Mouse (Mus musculus) CD4-positive helper T cell, adult 2 months (primary cell): ENCODE measurements around the gene Tnc.
"Not testable (repeated sequence)": the region's sequence is repeated elsewhere in the genome, so short reads cannot be mapped to it uniquely, and the experiment has no call there.

Source experiments
- DNase-seq: peaks from one replicate; pipeline ENCODE4 v3.0.0-alpha.2; 2012; ENCODE audit warnings: low read depth, missing footprints, low spot score

Gene Tnc

DNA sequence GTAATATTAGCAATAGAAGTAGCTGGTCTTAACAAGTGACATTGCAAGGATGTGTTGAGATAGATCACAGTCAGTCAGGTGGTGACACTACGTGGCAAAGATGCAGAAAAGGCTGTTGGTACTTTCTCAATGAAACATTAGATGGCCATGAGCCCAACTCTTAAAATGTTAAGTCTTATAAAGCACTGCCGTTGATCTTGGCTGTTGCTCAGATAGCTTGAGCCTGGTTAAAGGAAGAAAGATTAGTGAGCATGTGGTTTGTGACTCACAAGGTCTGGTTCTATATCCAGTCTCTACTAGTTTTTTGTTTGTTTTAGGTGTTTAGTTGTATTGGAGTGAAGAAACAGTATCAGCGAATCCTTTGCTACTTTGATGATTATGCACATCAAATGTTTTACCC lies 76.9 kb downstream of the Tnc start:
- no peak for DNase-seq

DNA sequence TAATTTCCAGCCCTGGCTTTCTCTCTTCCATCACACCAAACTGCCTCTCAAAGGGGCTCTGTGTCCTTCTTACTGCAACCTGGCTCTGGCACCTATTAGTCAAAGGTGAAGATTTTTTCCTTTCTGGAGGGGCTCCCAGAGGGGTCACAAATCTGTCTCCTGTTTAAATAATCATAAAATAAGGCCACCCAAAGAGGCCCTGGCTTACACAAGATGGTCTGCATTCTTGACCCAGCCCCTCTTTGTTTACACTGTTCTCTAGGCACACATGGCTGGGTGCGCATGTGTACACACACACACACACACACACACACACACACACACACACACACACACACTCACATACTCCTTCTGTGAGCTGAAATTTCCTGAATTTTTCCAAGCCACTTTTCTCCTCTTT lies 83.4 kb downstream of the Tnc start:
- DNase-seq: no peak

DNA sequence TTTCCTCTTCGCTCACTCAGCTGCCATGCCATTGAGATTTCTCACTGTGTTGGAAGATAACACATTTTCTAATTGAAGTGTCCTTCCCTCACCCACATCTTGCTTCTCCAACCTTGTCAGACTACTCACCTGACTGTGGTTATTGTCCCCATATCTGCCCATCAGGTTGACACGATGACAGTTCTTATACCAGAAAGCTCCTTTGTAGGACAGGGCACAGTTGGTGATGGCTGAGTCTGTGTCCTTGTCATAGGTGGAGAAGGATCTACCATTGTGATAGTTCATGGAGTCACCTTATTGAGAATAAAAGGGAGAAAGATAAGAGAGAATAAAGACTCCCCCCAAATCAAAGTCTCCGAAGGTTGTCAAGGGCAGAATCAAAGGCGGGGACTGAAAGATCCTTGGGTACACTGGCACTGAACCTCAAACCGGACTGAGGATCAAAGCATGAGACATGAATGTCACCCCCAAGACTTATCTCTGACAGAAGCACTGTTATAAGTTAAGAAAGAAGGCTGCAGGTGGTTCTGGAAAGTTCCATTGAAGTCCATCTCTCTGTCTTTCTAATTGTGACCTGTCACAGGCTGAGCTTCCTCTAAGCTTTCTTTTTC lies 84.9 kb downstream of the Tnc start:
- DNase-seq: no peak

DNA sequence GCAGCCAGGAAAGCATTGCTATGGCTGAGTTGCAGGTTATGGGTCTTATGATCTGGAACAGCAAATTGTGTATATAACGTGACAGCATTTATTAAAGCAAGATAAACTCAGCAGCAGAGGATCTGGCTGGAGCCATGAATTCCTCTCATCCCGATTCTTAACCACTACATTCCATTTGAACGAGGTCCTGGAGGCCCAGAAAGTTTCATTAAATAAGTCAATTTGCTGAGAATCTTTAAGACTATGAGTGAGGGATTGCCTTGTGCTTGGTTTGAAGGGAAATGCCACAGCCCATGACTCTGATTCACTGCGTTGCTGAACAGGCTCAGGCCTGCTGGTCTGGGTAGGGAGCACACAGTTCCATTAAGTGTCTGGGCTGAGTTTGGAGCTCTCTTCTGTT lies 88.2 kb downstream of the Tnc start:
- DNase-seq: no peak

DNA sequence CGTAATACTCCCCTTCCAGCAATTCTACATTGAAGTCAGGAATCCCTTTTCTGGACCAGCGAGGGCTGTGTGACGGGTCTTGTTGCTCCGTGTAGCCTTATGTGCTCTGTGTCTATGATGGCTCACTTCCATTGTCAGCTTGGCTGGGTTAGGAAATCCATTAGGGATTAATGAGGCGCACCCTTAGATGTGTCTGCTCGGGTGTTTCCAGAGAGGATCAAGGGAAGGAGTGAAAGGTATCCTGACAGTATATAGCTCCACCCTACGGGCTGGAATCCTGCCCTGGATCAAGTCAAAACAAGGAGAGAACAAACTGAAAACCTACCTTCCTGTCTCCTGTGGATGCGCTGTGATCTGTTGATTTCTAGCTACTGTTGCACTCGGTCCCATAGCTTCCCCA lies 96.8 kb downstream of the Tnc start:
- DNase-seq: no peak

DNA sequence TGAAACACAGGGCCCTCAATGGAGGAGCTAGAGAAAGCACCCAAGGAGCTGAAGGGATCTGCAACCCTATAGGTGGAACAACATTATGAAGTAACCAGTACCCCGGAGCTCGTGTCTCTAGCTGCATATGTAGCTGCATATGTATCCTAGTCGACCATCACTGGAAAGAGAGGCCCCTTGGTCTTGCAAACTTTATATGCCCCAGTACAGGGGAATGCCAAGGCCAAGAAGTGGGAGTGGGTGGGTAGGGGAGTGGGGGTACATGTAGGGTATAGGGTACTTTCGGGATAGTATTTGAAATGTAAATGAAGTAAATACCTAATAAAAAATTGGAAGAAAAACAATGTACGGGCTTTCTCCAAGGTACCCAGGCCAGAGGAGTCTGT lies 98.1 kb downstream of the Tnc start:
- DNase-seq: not testable (repeated sequence)

DNA sequence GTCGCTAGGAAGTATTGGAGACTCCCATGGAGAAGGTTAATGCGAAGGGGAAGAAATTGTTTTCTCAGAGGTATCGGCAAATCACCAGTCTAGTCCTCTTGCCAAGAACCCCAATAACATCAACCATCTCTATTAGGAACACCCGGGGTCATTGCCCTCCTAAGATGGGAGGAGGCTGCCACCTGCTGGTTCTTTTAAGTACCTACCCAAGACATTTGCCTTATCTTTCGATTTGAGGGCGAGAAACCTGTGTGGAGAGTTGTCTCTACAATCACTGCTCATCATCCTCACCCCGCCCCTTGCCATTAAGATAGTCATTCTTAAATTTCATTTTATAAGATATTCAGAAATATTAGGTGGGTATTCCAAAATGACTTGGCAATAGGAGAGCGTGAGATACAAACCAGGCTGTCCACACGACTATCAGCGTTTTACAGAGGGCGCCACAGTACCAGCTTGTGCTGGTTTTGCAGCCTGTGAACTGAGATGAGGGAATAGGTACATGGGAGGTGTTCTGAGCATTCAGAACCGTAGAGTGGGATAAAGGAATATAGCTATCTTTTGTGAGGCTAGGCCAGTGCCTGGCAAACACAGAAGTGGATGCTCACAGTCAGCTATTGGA lies 98.6 kb downstream of the Tnc start:
- peak; percentile 79 for DNase-seq

DNA sequence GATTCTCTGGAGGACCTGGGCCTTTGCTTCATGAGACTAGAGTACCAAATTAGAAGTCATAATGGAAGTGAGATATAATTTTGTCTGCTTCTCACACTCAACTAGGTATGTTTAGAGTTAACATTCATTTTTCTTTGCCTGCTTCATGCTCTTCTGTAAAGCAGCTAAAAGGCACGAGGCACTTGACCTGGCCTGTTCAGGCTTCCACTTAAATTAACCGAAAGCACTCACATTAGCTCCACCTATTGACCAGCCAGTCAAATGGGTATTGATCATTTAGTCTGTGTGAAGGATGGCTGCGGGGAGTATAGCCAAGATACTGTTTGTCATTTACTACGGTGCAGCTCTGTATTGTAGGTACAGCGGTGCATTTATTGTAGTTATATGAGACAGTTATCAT lies 103.0 kb downstream of the Tnc start:
- DNase-seq: no peak

DNA sequence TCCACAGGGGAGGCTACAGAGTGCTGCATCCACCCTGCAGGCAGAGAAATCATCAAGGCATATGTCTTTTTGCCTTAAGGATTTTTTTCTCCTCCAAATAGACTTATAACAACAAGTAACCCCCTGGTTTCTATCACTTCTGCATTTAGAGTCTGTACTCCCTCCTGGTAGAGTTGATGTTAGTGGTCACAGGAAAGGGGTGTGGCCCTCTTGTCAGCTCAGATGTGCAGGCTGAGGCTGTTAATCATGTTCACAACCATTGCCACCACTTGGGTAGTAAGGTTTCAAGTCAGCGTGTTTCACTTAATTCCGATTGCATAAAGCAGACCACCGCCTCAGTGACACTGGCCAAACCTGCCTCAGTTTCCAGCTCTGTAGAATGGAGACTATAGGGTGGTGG lies 103.9 kb downstream of the Tnc start:
- peak; percentile 14 for DNase-seq

DNA sequence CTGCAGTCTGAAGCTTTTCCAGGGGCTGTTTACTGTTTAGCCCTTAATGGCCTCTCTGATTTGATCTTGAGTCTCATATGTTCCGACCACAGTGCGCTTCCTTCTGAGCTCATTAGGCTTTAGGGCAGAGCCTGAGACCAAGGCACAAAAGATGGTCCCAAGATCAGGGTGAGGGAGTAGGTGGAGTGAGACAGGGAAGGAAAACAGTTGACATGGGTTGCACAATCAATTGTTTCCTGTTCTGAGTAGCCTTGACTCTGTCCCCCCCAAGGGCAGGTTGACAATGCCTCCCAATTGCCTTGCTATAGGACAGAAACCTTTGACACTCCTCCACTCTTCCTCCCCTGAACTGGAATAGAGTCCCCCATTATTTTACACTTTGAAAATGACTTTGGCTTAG lies 105.4 kb downstream of the Tnc start:
- peak; percentile 63 for DNase-seq

DNA sequence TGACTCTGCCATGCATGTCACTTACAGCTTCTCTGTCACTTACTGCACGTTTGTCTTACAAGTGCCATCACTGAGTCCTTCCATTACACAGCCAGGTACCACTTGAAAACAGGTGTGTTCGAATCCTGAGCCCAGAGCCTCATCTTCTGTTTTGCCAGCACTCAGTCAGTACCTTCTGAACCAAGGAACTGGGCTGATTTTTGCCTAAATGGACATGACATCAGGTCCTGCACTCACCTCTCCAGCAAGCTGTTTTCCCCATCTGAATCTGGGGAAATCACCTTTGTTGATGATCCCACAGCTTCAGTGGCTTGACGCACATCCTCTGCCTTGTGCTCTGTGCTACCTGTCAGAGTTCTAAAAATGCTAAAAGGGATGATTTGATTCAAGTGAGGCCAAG lies 107.4 kb downstream of the Tnc start:
- peak; percentile 74 for DNase-seq

DNA sequence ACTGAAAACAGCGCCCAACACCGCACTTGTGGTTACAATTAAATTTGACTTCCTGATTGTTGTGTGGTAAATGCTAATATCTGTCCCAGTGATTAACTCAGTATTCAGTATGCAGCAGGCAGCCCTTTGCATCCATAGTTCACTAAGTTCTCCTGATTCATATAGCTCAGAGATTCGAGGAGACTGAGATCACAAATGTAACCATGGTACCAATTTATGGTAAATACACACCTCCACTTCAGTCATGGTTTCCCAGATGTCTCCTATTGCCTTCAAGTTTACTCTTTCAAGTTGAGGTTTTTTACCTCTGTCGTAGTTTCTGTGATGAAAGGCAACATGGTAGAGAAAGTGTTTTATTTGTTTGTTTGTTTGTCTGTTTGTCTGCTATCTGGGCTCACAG lies 110.9 kb downstream of the Tnc start:
- peak; percentile 60 for DNase-seq

DNA sequence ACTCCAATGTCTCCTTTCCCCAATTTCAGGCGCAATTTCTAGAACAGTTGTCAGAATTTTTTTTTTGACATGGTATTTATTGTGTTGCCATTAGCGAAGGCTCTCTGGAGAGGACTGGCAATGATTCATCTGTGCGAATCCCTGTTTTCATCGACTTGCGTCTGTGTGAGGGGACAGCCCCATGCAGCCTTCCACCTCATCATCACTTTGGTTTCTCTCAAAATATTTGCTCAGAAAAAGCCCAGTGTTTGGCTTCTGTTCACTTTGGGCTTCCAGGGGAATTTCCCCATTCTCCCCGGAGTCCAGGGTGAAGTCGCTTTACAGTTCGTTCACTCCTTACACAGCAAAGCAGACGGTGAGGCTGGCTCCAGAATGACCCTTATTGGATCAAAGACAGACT lies 111.5 kb downstream of the Tnc start:
- peak; percentile 70 for DNase-seq

DNA sequence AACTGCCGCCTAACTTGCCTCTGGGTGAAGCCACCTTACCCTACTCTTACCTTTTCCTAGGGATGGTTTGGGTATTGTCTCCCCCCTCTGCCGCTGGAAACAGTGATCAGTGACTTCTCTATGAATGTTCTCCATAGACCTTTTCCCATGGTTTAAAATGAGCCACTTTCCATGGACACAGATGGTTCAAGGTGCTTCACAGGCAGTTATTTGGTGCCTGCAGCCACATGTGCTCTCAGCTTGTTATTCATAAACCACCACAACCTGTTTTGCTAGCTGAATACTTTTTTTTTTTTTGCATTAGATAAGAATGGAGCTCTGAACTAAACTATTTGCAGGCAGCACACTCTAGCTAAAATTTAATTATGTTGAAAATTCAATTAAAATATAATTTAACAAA lies 116.0 kb downstream of the Tnc start:
- DNase-seq: no peak

DNA sequence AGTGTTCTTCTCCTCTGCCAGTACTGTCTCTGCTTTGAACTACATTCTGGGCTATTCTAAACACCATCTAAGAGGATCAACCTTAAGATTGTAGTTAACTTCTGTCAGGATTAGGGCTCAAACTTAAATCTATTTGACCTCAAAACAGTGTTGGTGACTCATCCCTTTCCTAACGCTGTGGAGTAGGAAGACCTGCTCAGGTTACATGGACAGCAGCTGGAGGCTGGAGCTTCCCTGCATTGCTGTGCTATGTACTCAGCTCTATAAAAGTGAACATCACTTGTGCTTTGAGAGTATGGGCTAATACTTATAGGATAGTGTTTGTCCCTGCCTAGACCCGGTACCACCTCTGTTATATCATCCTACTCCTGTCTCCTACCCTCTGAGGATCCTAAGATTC lies 117.3 kb downstream of the Tnc start:
- DNase-seq: no peak

DNA sequence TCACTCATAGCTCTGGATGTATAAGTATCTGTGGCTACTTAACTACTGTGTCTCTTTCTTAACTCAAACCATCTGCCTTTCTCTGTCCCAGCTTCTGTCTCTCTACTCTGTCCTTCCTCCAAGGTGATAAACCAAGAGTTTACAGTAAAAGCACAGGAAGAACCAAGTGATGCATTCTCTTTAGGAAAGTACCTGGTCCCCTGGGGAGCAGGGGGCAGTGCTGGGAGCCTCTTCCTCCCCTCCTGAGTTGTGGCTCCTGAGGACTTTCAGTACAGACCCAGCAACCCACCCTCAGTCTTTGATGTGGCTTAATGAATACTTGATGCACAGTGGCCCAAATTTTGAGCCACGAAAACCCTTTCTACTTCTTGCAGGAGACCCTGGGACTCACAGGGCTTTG lies 118.6 kb downstream of the Tnc start:
- DNase-seq: no peak

DNA sequence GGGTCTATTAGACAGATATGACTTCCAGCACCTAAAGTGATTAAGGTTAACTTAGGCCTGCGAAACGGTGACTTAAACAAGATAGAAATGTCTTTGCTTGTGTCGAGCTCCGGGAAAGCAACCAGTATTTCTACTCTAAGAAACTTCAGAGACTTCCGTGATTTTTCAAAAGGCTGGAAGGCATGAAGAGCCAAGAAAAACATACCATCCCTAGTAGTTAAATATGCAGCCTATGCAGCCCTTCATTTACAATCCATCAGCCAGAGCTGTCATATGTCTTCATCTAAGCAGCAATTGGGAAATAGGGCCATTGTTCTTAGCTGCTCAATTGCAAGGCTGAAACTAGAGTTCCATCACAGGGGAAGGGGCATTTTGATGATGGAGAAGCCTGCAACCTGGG lies 129.6 kb downstream of the Tnc start:
- DNase-seq: no peak

DNA sequence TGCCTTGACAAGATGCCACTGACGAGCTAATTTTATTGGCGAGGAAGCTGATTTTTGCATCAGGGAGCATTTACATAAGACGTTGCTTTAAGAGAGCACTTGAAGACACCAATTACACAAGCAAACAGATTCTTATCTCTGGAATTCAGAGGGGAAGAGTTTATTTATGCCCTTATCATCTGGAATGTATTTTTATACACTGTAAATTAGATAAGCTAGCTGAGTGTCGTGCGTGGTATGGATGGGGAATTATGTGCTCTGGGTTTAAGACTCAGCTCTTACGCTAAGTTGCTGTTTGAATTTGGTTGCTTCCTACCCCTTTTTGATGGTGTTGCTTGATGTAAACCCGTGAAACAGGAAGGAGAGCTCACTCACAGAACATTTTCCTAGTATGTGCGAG lies 130.1 kb downstream of the Tnc start:
- DNase-seq: no peak

DNA sequence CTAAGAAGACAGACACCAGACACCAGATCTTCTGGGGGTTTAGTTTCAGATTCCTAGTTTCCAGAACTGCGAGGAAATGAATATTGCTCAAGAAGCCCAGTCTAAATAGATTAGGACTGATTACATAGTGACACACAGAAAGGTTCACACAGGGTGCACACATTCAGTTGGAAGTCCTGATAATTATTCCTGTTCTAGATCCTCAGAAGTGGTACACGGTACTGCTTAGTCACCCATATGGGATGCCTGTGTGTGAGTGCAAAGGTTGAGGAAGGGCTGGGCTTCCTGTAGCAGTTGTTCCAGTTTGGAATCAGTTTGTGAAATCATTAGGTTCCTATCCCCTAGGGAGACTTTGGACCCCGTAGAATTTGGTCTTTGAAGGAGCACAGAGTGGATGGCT lies 130.5 kb downstream of the Tnc start:
- DNase-seq: no peak
